Mouse (Mus musculus): ENCODE measurements at regions not wholly inside any gene's neighbourhood (a gene's known extent, or its start where the extent isn't known, plus 50 kb on each side); places are given as distances from the start of the nearest gene placed in this dataset.
"Not testable (repeated sequence)": the region's sequence is repeated elsewhere in the genome, so short reads cannot be mapped to it uniquely, and the experiment has no call there.

GRCm38 (mm10) chr4:23567827-23568226 is 928.4 kb upstream of the Mms22l start:
- DNase-seq (ENCODE audit: low spot score in 2 of 2), result no peak

- DNase-seq (ENCODE audit: low spot score in 2 of 2), result no peak
These were observed 923.2 kb upstream of the Mms22l start for GRCm38 (mm10) chr4:23573013-23573412.

DNA sequence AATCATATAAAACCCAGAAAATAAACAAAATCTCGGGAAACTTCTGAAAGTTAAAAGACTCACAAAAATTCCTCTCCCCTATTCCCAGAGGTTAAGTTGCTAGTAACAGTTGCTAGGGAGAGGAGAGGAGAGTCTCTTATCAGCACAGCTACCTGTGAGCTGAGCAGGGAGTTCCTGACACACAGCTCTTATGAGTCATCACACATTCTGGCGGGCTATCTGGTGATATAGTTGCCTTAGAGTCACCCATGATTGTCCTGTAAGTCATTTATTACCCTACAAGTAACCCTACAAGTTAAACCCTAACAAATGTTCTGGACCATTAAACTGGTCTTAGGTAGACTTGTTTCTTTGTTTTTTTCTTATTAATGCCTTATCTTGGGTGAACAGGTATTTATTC is 908.8 kb upstream of the Mms22l start:
- no peak for DNase-seq (ENCODE audit: low spot score in 2 of 2)

- DNase-seq (ENCODE audit: low spot score in 2 of 2), result no peak
These were observed 905.4 kb upstream of the Mms22l start for GRCm38 (mm10) chr4:23590883-23591282.

DNA sequence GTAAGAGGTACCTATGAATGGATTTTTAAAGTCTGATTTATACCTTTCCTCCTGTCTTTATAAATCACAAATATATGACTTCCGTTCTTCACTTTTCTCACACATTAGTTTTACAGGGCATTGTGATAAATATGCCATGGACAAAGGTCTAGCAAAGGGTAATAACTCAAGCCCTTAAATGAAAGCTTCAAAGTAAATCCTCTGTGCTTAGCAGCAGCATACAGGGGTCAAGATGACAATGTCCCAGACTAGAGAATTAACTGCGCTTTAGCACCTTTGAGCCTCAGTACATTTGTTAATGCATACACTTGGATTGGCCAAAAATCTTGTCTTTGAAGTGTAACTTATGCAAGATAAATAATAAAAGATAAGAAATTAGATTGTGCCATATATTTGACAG is 904.7 kb upstream of the Mms22l start:
- DNase-seq (ENCODE audit: low spot score in 2 of 2), result no peak

- no peak for DNase-seq (ENCODE audit: low spot score in 2 of 2)
These were observed 896.2 kb upstream of the Mms22l start for GRCm38 (mm10) chr4:23600070-23600469.

GRCm38 (mm10) chr4:23601426-23602293 is 894.6 kb upstream of the Mms22l start:
- DNase-seq (ENCODE audit: low spot score in 2 of 2), result peak; percentile 20 to 30

GRCm38 (mm10) chr4:23602294-23602932 is 893.8 kb upstream of the Mms22l start:
- peak in 1 of 2 experiments; percentile 8 for DNase-seq (ENCODE audit: low spot score in 2 of 2)

DNA sequence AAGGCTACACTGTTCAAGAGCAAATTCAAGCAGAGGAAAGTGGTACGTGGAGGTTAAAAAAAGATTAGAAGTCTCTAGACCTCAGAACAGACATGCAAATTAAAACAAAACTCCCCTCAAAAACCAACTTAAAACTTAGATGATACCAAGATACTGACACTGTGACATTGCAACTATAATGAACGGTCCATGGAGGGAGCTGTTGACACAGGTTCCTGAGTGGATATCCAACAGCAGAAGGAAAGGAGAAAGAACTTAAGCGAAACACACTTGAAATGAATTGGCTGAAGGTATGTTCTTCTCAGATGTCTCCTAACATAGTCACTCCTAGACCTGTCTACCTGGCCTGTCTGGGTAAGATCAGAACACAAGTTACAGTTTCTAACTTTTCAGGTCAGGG is 888.9 kb upstream of the Mms22l start:
- DNase-seq (ENCODE audit: low spot score in 2 of 2), result peak in 1 of 2 experiments; percentile 10

GRCm38 (mm10) chr4:23621208-23621607 is 875.0 kb upstream of the Mms22l start:
- no peak for DNase-seq (ENCODE audit: low spot score in 2 of 2)

GRCm38 (mm10) chr4:23622231-23622630 is 874.0 kb upstream of the Mms22l start:
- no peak for DNase-seq (ENCODE audit: low spot score in 2 of 2)

DNA sequence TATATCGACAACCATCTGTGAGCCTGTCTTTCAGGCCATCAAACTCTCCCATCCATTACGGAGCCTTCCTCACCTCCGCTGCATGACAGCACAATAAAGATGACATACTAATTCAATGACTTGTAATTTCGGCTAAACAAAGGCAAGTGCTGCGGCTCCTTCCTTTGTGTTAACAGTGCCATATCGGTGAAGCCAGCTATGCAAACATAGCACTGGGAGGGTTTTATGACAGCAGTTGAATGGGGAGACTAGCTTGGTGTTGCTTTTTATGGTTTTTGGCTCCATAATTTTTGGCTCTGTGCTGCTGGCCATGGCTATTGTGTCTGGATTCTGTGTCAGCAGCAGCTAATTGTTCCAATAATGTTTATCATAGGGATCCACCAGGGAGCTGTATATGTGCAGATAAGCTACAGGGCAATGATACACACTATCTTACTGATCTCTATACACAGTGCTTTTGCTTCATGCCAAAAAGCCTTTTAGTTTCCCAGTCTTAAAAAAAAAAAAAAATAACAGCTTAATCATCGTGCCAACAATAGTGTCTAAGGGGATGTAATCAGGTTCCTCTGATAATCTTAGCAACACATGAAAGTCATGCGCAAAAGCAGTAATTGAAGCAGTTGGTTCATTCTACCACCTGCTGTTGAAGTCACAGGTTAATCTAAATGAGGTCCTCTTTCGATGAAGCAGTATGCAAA is 859.9 kb upstream of the Mms22l start:
- DNase-seq (ENCODE audit: low spot score in 2 of 2), result no peak

DNA sequence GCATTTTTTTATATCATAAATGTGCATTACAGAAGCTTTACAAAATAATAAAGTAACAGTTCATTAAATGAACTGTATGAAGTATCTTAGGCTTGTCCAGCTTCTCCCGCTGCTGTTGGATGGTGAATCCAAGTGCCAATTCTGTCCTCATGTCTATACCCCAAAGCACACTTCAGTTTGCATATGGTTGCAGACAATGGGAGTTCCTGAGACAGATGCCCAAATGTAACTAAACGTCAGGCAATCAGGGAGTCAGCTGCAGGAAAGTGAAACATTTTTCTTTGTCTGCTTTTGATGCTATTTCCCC is 859.4 kb upstream of the Mms22l start:
- no peak for DNase-seq (ENCODE audit: low spot score in 2 of 2)

DNA sequence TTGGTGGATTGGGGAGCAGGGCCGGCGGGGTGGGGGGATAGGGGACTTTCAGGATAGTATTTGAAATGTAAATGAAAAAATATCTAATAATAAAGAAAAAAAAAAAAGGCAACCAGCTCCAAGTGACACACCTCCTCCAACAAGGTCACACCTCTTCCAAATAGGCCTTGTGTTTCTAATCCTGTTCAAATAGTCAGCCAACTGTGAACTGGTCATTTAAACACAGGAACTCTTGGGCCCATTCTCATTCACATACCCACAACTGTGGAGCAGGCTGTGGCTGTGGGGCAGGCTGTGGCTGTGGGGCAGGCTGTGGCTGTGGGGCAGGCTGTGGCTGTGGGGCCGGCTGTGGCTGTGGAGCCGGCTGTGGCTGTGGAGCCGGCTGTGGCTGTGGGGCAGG is 839.6 kb upstream of the Mms22l start:
- DNase-seq (ENCODE audit: low spot score in 2 of 2), result not testable (repeated sequence)

- DNase-seq (ENCODE audit: low spot score in 2 of 2), result no peak
These were observed 827.4 kb upstream of the Mms22l start for GRCm38 (mm10) chr4:23668896-23669295.

DNA sequence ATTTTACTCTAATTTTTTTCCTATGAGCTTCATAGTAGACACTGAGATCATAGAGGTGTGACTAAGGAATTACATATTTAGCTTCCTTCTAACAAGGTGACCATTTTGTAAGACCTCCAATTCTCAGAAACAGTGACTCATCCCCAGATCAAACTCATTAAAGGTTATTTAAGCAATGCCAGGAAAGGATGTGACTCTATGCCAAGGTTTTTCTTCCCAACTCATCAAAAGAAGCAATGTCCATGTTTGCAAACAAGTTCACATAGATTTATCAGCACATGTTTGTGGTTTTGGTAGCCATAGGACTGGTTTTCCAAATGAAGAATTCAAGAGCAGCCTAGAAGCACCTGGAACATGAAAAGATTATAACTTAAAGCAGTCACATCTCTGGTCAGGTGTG is 792.6 kb upstream of the Mms22l start:
- DNase-seq (ENCODE audit: low spot score in 2 of 2), result no peak

GRCm38 (mm10) chr4:23710716-23711115 is 785.5 kb upstream of the Mms22l start:
- DNase-seq (ENCODE audit: low spot score in 2 of 2), result no peak

DNA sequence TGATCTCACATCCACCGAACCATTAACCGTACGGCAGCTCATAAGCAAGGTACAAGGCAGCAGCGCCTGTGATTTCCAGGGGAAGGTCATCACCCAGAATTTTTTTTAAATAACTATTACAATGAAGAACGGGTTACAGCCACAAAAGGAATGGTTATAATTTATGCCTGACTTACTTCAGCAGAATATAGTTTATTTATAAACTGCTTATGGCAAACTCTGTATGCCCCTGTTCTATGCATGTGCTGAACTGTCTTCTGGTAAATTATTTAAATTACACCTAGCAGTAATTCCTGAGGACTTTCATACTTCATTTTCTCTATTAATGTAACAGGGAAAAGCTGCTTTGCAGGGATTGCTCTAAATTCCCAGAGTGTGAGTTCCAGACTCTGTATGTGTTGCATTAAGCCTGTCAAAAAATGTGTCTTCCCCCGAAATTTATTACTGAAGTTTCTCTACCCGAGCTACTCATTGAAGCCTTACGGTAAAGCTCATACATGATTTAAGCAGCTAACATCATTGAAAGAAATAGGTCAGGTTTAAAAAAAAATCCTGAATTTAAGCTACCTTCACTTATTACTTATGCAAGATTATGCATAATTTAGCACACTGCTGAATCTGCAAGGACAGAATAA is 782.4 kb upstream of the Mms22l start:
- no peak for DNase-seq (ENCODE audit: low spot score in 2 of 2)

- no peak for DNase-seq (ENCODE audit: low spot score in 2 of 2)
These were observed 768.4 kb upstream of the Mms22l start for GRCm38 (mm10) chr4:23727846-23728245.

GRCm38 (mm10) chr4:23732471-23732870 is 763.8 kb upstream of the Mms22l start:
- DNase-seq (ENCODE audit: low spot score in 2 of 2), result no peak

DNA sequence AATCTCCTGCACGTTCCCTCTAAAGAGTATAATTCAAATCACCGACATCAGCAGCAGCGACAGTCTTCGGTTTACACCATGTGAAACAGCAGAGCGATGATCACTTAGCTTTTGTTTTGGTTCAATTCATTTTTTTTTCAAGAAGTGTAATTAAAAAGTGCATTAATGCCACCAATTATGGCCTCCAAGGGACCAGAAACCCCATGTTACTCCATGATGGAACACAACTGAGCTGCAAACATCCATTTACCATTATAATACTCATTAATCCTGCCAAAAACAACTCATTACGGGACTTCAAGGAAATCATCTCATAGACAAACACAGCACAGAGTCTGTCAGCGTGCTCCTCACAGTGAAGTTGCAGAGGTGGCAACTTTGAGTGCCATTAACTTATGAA is 752.2 kb upstream of the Mms22l start:
- no peak for DNase-seq (ENCODE audit: low spot score in 2 of 2)

- DNase-seq (ENCODE audit: low spot score in 2 of 2), result no peak
These were observed 738.2 kb upstream of the Mms22l start for GRCm38 (mm10) chr4:23758005-23758404.

Data from frontal cortex, postnatal 36 days (tissue).